Mouse (Mus musculus): ENCODE data around the gene Slc4a8. TPM values are rescaled to one million over a fixed set of nuclear protein-coding genes. Genes with fewer than 3 reads are reported as not detected.

Slc4a8 gene
- polyA plus RNA-seq, 1 experiment from 2014 or later, result 23.6 TPM

Other genes with a start within 250 kb of the Slc4a8 start
- 28.7 and 33.3 TPM in 2 replicates for gene Tfcp2, start 209.7 kb upstream of the Slc4a8 start, polyA plus RNA-seq (2014; fragmentation: Nextera tagmentation; extraction: Ambion mirVana)
- gene Pou6f1, start 161.8 kb upstream of the Slc4a8 start, polyA plus RNA-seq (2014; fragmentation: Nextera tagmentation; extraction: Ambion mirVana), result 41.7 and 43.3 TPM in 2 replicates
- 140 and 142 TPM in 2 replicates for gene Dazap2, start 146.4 kb upstream of the Slc4a8 start, polyA plus RNA-seq (2014; fragmentation: Nextera tagmentation; extraction: Ambion mirVana)
- gene Smagp, start 124.8 kb upstream of the Slc4a8 start, polyA plus RNA-seq (2014; fragmentation: Nextera tagmentation; extraction: Ambion mirVana), result 3.0 and 5.0 TPM in 2 replicates
- gene Bin2, start 92.2 kb upstream of the Slc4a8 start, polyA plus RNA-seq (2014; fragmentation: Nextera tagmentation; extraction: Ambion mirVana), result 1.1 and 2.2 TPM in 2 replicates
- 1.0 and 1.4 TPM in 2 replicates for gene Cela1, start 73.8 kb upstream of the Slc4a8 start, polyA plus RNA-seq (2014; fragmentation: Nextera tagmentation; extraction: Ambion mirVana)
- 0.16 TPM in 2 replicates for gene Galnt6, start 32.4 kb upstream of the Slc4a8 start, polyA plus RNA-seq (2014; fragmentation: Nextera tagmentation; extraction: Ambion mirVana)
- gene Scn8a, start 108.1 kb downstream of the Slc4a8 start, polyA plus RNA-seq (2014; fragmentation: Nextera tagmentation; extraction: Ambion mirVana), result 22.2 and 23.2 TPM in 2 replicates

Data from hindbrain, embryonic 14.5 days (tissue).